Mouse (Mus musculus) E14TG2a.4 (cell line): ENCODE measurements at regions not wholly inside any gene's neighbourhood (a gene's known extent, or its start where the extent isn't known, plus 50 kb on each side); places are given as distances from the start of the nearest gene placed in this dataset.

Experiments
- CTCF ChIP-seq: conservative IDR thresholded peaks from 2 replicates; pipeline ENCODE4 v1.5.1; 2014; ENCODE audit warnings: low read length
- POU5F1 ChIP-seq: IDR thresholded peaks from 2 replicates; pipeline ENCODE4 v1.6.1; 2014; ENCODE audit warnings: low read length, borderline replicate concordance

DNA sequence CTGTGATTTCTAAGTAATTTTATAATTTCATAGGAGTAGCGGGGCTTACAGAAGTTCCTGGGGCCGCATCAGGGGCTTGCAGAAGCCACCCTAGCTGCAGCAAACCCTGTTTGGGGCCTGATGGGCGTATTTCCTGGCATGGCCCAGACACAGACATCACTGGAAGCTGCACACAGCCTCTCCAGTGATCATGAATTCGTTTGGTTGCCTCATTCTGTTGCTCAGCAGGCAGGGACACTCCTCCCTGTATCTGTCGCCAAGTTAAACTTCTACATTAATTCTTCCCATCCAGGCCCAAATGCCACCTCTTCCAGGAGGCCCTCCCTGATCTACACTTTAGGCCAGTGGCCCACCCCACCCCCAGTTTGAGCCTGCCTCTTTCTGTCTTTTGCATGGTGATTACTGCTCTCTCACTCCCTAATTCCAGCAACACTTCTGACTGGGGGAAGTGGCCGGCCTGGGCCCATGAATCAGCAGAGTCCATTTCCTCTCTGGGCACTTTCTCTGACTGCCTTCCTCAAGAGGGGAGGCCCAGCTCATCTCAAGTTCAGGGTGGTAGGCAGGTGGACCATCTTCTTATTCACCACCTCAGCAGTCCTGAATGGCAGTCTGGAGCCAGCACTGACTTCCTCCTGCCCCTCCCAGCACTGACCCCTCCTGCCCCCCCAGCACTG lies 51.0 kb upstream of the Tmem189 start:
- TF ChIP-seq CTCF (no peak), POU5F1 (no peak)
